Mouse (Mus musculus) hindbrain, postnatal 0 days (tissue): Measurements from ENCODE around the gene Mob3c. TPM values are rescaled to one million over a fixed set of nuclear protein-coding genes. Genes with fewer than 3 reads are reported as not detected.

Experiments used
- ATAC-seq: fragments of 200-750 bp; cut with Nextera tagmentation; 2 replicates; pipeline ENCODE4 v1.8.0; 2017; ENCODE audit warnings: mild to moderate bottlenecking, moderate TSS enrichment, moderate library complexity
- DNase-seq: peaks from one replicate; pipeline ENCODE4 v3.0.0-alpha.2; 2015; ENCODE audit warnings: low spot score
- H3K27ac ChIP-seq: fragments of 300-500 bp; sonication (generic); 2 replicates; pipeline ENCODE4 v1.5.1; 2014; ENCODE audit warnings: mild to moderate bottlenecking
- H3K27me3 ChIP-seq: fragments of 300-500 bp; sonication (generic); 2 replicates; pipeline ENCODE4 v1.6.1; 2014; ENCODE audit warnings: low read length, mixed read lengths; ENCODE audit not compliant: insufficient read depth
- H3K36me3 ChIP-seq: fragments of 300-500 bp; sonication (generic); 2 replicates; pipeline ENCODE4 v1.6.1; 2014; ENCODE audit warnings: low read length, mixed read lengths; ENCODE audit not compliant: insufficient read depth
- H3K4me1 ChIP-seq: fragments of 300-500 bp; sonication (generic); 2 replicates; pipeline ENCODE4 v1.6.1; 2014; ENCODE audit warnings: antibody characterized with exemption, low read length, mixed read lengths; ENCODE audit not compliant: insufficient read depth
- H3K4me2 ChIP-seq: fragments of 300-500 bp; sonication (generic); 2 replicates; pipeline ENCODE4 v1.6.1; 2014; ENCODE audit warnings: low read depth, mild to moderate bottlenecking, low read length, moderate library complexity, mixed read lengths
- H3K4me3 ChIP-seq: fragments of 300-500 bp; sonication (generic); 2 replicates; pipeline ENCODE4 v1.5.1; 2014; ENCODE audit warnings: low read length
- H3K9ac ChIP-seq: fragments of 300-500 bp; sonication (generic); replicated peaks from 2 replicates; pipeline ENCODE4 v1.6.1; 2014; ENCODE audit warnings: mild to moderate bottlenecking, low read length, moderate library complexity, mixed read lengths
- H3K9me3 ChIP-seq: fragments of 300-500 bp; sonication (generic); 2 replicates; pipeline ENCODE4 v1.6.1; 2016; ENCODE audit warnings: low read length, mixed read lengths
- CTCF ChIP-seq: IDR thresholded peaks from 2 replicates; pipeline ENCODE4 v1.5.1; 2016; ENCODE audit warnings: antibody characterized with exemption, control low read depth, low read depth
- WGBS: fragments of 180-500 bp; shearing (Covaris S2); extraction: QIAGEN DNeasy Blood & Tissue Kit; methylation state at CpG from one replicate; pipeline ENCODE4 v1.1.7; 2014; 5-methylcytosine and 5-hydroxymethylcytosine counted together
- polyA plus RNA-seq: library from polyadenylated mRNA; unstranded; fragments of >200 nt; fragmentation: Nextera tagmentation; extraction: Ambion mirVana; gene quantifications from 2 replicates; pipeline ENCODE4 v1.2.1, GENCODE M21; 2015
- total RNA-seq: library from RNA; depleted of rRNA; stranded (reverse); fragments of >200 nt; gene quantifications from 2 replicates; pipeline ENCODE4 v1.2.3, GENCODE M21; 2014; rRNA removed

The Mob3c gene
- total RNA-seq: 2.9 and 4.4 TPM in 2 replicates
- polyA plus RNA-seq: 4.1 and 4.3 TPM in 2 replicates

- 0 out of 2 replicates have a peak, but pooled peaks have one; percentile 2 for TF ChIP-seq CTCF
- Histone ChIP-seq H3K4me2 (peak within 1 kb of the TSS; percentile 81), H3K4me3 (peak within 1 kb of the TSS; percentile 82), H3K9me3 (no peaks in the 10 kb centered on the region), H3K27ac (peak within 1 kb of the TSS; percentile 79), H3K36me3 (no peaks in the 10 kb centered on the region), H3K4me1 (no peaks in the 10 kb centered on the region; the same call in 1 of the 2 replicates), H3K27me3 (no peaks in the 10 kb centered on the region), H3K9ac (peak within 1 kb of the TSS; percentile 70)
- DNase-seq (peak; percentile 83), ATAC-seq (peak; percentile 94)
- under 1% methylated on average over 57 of the region's 57 CpGs for WGBS
These were observed at the start of gene Mob3c for GRCm38 (mm10) chr4:115827888-115828571. TSS of gene Mob3c (plus strand) at chr4:115828092.

GRCm38 (mm10) chr4:115780269-115780668, 47.6 kb upstream of the Mob3c start:
- Histone ChIP-seq H3K27me3 (no peaks in the 10 kb centered on the region), H3K9me3 (no peaks in the 10 kb centered on the region), H3K4me2 (no peak overlapping the region), H3K9ac (no peak overlapping the region), H3K4me3 (no peak overlapping the region), H3K4me1 (0 out of 2 replicates have a peak, but pooled peaks cover under 1% of the 10 kb centered on the region), H3K27ac (no peak overlapping the region), H3K36me3 (0 out of 2 replicates have a peak, but pooled peaks cover 6% of the 10 kb centered on the region)
- no peak for DNase-seq
- no peak for ATAC-seq
- 28% methylated on average over 6 of the region's 6 CpGs for WGBS
- no peak for TF ChIP-seq CTCF

GRCm38 (mm10) chr4:115780918-115781317, 47.0 kb upstream of the Mob3c start, which contains the start of gene Tex38:
TSS of gene Tex38 (minus strand) at chr4:115781018.
- H3K27me3 ChIP-seq: no peaks in the 10 kb centered on the region
- H3K4me2 ChIP-seq: no peak within 1 kb of the TSS
- ATAC-seq: no peak
- H3K4me3 ChIP-seq: no peak within 1 kb of the TSS
- H3K4me1 ChIP-seq: peaks cover 7% of the 10 kb centered on the region; the same call in 1 of the 2 replicates
- no peak for TF ChIP-seq CTCF
- WGBS: 85% methylated on average over 3 of the region's 3 CpGs
- no peak within 1 kb of the TSS for H3K9ac ChIP-seq
- 0 out of 2 replicates have a peak, but pooled peaks cover 6% of the 10 kb centered on the region for H3K36me3 ChIP-seq
- no peaks in the 10 kb centered on the region for H3K9me3 ChIP-seq
- no peak for DNase-seq
- no peak within 1 kb of the TSS for H3K27ac ChIP-seq

GRCm38 (mm10) chr4:115782026-115782805, 45.7 kb upstream of the Mob3c start:
- Histone ChIP-seq H3K4me3 (no peak overlapping the region), H3K27ac (no peak overlapping the region), H3K27me3 (no peaks in the 10 kb centered on the region), H3K36me3 (no peaks in the 10 kb centered on the region), H3K9ac (no peak overlapping the region), H3K9me3 (no peaks in the 10 kb centered on the region), H3K4me2 (no peak overlapping the region), H3K4me1 (peaks cover 8% of the 10 kb centered on the region; the same call in 1 of the 2 replicates)
- WGBS: 92% methylated on average over 5 of the region's 5 CpGs
- no peak for ATAC-seq
- no peak for TF ChIP-seq CTCF
- DNase-seq: no peak

- peak; percentile 29 for TF ChIP-seq CTCF
- Histone ChIP-seq H3K9ac (peak within 1 kb of the TSS; percentile 79), H3K9me3 (no peaks in the 10 kb centered on the region), H3K27me3 (no peaks in the 10 kb centered on the region), H3K4me3 (peak within 1 kb of the TSS; percentile 77), H3K36me3 (peaks cover 4% of the 10 kb centered on the region; the same call in 1 of the 2 replicates), H3K27ac (peak within 1 kb of the TSS; percentile 76), H3K4me2 (peak within 1 kb of the TSS; percentile 71), H3K4me1 (peaks cover 8% of the 10 kb centered on the region; the same call in 1 of the 2 replicates)
- DNase-seq: peak; percentile 86
- ATAC-seq: peak; percentile 94
- under 1% methylated on average over 66 of the region's 69 CpGs for WGBS
These were observed 43.0 kb upstream of the Mob3c start, which contains the start of gene Atpaf1 for GRCm38 (mm10) chr4:115784769-115785510. TSS of gene Atpaf1 (plus strand) at chr4:115784812.

GRCm38 (mm10) chr4:115785511-115786034, 42.3 kb upstream of the Mob3c start:
- Histone ChIP-seq H3K27me3 (no peaks in the 10 kb centered on the region), H3K36me3 (peaks cover 7% of the 10 kb centered on the region; the same call in 1 of the 2 replicates), H3K4me3 (peak overlapping the region; percentile 77), H3K9ac (peak overlapping the region; percentile 79), H3K27ac (peak overlapping the region; percentile 76; the same call in 1 of the 2 replicates), H3K4me1 (peaks cover 8% of the 10 kb centered on the region; the same call in 1 of the 2 replicates), H3K9me3 (no peaks in the 10 kb centered on the region), H3K4me2 (peak overlapping the region; percentile 71)
- no peak for TF ChIP-seq CTCF
- 57% methylated on average over 7 of the region's 7 CpGs for WGBS
- DNase-seq: no peak
- ATAC-seq: no peak
